Mouse (Mus musculus) urinary bladder, postnatal 4 days (tissue): Measurements from ENCODE around the gene Mymk.

Experiments used
- DNase-seq, 2 experiments: peaks; one replicate each; pipeline ENCODE4 v3.0.0; 2021 to 2022; ENCODE audit warnings: low spot score in 2 of 2

Gene Mymk

DNA sequence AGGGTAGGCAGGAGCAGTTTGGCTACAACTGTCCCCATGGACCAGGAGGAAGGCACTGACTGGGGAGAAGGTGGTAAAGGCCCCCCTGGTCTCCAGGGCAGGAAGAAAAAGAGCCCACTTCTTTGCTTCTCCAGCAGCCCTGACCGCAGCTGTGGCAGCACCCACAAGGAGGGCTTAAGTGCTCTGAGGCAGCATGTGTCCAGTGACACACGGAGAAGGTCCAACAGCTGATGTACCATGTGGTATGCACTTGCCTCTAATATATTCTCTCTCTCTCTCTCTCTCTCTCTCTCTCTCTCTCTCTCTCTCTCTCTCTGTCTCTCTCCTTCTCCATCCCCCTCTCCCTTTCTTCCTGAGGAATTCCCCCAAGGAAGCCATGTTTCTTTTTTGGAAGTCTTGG lies at the start of gene Mymk:
TSS of gene Mymk (minus strand) at position 202 of the 400 bp plus-strand sequence.
- no peak for DNase-seq

GRCm38 (mm10) chr2:27120241-27120641 lies 48.3 kb upstream of the Mymk start:
- DNase-seq = peak in 1 of 2 experiments; percentile 61

- no peak for DNase-seq
Measured at GRCm38 (mm10) chr2:27119766-27120165, 47.8 kb upstream of the Mymk start.

GRCm38 (mm10) chr2:27118452-27118851 lies 46.5 kb upstream of the Mymk start:
- DNase-seq = no peak

- DNase-seq = no peak
Measured at GRCm38 (mm10) chr2:27114169-27114568, 42.2 kb upstream of the Mymk start.

GRCm38 (mm10) chr2:27112585-27112984 lies 40.6 kb upstream of the Mymk start:
- no peak for DNase-seq

GRCm38 (mm10) chr2:27109052-27109451 lies 37.1 kb upstream of the Mymk start:
- DNase-seq = no peak

DNA sequence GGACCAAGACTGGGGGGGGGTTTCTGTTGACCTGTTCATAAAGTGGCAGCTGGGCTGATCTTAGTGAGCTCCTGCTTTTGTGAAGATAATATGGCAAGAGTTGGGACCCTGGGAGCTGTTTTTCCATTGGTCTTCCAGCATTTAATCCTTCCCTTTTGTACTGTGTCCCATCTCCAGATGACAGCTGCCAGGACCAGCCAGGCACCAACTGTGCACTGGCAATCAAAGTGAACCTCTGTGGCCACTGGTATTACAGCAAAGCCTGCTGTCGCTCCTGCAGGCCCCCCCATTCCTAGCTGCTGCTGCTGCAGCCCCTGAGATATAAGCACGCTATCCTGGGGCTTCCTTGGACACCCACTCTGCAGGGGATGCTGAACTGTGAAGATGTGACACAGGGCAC lies 36.2 kb upstream of the Mymk start:
- DNase-seq = no peak

GRCm38 (mm10) chr2:27106816-27107215 lies 34.8 kb upstream of the Mymk start:
- DNase-seq = no peak

DNA sequence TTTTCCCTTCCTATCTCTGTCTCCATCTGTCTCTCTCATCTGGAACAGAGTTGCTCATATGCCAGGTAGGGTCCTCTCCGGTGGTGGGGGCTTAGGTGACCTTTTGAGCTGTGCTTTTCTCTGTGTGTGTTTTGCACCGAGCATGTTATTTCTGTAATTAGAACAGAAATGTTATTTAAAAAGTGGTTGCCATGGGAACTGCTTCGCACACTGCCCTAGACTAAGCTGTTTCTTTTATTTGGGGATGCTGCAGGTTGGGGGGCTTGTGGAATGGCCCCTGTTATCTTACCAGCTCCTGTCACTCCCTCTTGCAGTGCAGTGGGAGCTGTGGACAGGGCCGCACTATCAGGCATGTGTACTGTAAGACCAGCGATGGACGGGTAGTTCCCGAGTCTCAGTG lies 31.6 kb upstream of the Mymk start:
- DNase-seq = no peak

- DNase-seq = peak in 1 of 2 experiments; percentile 51
Measured at GRCm38 (mm10) chr2:27097776-27098175, 25.8 kb upstream of the Mymk start.

GRCm38 (mm10) chr2:27097241-27097656 lies 25.3 kb upstream of the Mymk start:
- DNase-seq = no peak

DNA sequence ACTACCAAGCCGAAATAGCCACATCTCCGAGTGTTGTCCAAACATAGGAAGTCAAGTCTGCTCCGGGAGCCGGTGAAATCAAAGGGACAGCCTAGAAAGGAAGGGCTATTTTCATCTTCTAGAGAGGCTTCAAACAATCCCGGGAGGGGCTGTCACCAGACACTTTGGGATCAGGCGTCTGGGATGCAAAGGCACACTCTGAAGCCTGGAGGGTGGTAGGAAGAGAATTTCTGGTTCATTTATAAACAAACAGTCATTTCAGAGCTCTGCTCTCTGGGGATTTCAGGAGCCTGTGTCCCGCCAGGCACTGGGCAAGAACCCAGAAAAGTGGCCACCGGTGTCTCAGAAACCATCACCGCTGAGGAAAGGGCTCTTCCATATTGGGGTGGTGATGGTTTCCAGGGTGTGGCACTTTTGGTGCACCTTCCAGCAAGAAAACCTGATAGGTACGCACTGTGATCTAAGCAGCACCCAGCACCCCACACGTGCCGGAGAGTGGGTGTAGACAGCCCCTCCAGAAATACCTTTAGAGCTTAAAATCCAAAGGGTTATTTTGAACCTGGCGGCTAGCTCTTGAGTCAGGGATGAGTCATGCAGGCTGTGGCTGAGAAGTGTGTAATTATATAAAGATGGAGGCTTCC lies 24.5 kb upstream of the Mymk start:
- no peak for DNase-seq

- no peak for DNase-seq
Measured at GRCm38 (mm10) chr2:27095178-27095577, 23.2 kb upstream of the Mymk start.

DNA sequence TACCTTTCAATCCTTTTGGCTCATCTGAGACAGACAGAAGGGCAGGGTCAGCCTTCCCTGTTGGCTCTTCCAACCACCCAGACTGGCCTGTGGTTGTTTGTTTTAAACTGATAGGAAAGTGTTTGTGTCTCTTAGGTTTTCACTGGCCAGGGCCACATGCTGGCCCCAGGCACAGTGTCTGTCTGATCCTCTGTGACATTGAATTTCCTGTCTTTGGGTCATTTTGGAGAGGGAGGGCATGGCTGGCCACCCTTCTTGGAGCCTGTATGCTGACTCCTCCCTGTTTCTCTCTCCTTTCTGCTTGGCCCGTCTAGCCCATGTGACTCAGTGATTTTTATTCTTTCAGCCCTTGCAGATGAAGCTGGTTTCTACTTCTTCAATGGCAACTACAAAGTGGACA lies 17.3 kb upstream of the Mymk start:
- DNase-seq = no peak

- DNase-seq = no peak
Measured at GRCm38 (mm10) chr2:27088700-27089099, 16.7 kb upstream of the Mymk start.

DNA sequence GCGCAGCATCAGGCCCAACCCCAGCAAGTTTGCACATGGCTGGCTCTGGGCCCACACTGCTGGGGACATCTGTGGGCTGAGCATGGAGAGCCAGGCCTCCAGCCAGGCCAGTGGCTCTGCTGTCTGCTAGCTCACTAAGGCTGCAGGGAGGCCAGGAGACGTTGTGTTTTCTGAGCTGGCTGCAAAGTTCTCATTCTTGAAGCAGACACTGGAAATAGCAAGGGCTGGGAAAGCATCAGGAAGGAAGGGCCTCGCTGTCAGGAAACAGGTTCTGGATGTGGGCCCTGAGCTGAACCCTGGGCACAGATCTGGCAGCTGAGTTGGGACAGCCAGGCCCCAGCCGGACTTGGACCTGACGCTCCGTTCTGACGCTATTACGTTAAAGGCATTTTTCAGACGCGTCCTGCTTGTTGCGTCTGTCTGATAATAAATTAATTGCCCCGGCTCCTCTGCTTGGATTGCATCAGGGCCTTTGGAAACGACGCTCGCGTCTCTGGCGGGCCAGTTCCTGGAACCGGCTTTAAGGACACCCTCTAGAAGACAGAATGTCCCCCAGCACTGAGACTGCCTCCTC lies 16.2 kb upstream of the Mymk start:
- DNase-seq = peak in 1 of 2 experiments; percentile 64

- DNase-seq = no peak
Measured at GRCm38 (mm10) chr2:27087581-27087980, 15.6 kb upstream of the Mymk start.

DNA sequence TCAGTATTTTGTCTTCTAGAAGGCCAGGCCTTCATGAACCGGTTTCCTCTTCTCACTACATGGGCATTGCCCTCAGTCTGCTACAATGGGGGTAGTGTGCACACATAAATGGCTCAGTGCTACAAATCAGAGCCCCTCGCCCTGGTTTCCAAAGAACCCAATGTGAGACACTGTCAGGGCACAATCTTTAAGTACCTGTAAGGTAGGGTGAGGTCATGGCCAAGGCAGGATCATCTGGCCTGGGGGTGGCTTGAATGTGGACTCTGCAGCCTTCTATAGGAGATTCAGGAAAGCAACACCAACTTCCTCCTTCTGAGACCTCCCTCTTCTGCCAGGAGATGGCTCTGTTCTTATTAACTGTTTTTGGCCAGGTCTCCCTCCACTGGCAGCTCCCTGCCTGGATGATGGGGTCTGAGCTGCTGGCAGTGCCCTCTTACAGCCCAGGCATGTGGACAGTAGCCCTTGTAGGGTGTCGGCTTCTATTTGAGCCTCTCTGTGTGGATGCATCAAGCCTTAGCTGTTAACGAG lies 14.6 kb upstream of the Mymk start:
- DNase-seq = no peak

- DNase-seq = no peak
Measured at GRCm38 (mm10) chr2:27085801-27086200, 13.8 kb upstream of the Mymk start.

GRCm38 (mm10) chr2:27084963-27085362 lies 13.0 kb upstream of the Mymk start:
- DNase-seq = no peak

- DNase-seq = no peak
Measured at GRCm38 (mm10) chr2:27083761-27084475, 11.9 kb upstream of the Mymk start.

DNA sequence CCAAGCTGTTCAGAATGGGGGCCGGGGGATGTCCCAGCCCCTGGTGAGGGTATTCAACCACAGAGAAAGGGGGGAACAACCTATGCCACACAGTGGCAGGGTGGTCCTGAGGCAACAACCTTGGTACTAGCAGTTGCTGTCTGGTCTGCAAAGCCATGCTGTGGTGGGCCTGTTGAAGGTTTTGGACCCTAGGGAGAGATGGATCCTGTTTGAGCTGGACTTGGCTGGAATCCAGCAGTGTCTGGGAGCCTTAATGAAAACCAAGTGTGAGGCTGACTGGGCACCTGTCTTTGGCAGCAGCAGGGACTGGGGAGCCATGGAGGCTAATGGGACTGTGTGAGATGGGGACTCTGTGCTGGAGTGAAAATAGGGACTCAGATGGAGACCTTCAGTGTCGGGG lies 7.7 kb upstream of the Mymk start:
- no peak for DNase-seq
